Mouse (Mus musculus) T-helper 2 cell (primary cell): ENCODE data around the gene AI661453.
"Not testable (repeated sequence)": the region's sequence is repeated elsewhere in the genome, so short reads cannot be mapped to it uniquely, and the experiment has no call there.

Experiments
- in situ Hi-C: fragments of 300-600 bp; cut with MboI, MseI; formaldehyde crosslinking; loops from one replicate; pipeline ENCODE4 v1.15.1; 2025; ENCODE audit warnings: high pct_unique_total_duplicates

AI661453 gene

GRCm38 (mm10) chr17:47501946-47502706 is 65.7 kb downstream of the AI661453 start, which contains the start of gene Taf8:
TSS of gene Taf8 (minus strand) at chr17:47502292.
- in situ Hi-C loops = no loop called here

- in situ Hi-C loops = not testable (repeated sequence)
Measured at GRCm38 (mm10) chr17:47502707-47503045, 66.3 kb downstream of the AI661453 start.

DNA sequence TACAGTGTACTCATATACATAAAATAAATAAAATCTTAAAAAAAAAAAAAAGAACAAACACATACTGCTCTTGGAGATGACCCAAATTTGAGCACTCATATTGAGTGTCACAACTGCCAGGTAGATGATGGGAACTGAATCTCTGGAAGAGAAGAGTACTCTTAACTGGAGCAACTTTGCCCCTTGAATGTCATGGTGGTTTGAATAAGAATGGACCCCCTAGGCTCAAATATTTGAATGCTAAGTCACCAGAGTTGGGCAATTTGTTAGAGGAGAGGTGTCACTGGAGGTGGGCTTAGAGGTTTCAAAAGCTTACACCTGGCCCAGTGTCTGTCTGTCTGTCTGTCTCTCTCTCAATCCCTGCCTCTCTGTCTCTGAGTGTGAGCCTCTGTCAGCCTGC is 67.3 kb downstream of the AI661453 start:
- in situ Hi-C loops = no loop called here

DNA sequence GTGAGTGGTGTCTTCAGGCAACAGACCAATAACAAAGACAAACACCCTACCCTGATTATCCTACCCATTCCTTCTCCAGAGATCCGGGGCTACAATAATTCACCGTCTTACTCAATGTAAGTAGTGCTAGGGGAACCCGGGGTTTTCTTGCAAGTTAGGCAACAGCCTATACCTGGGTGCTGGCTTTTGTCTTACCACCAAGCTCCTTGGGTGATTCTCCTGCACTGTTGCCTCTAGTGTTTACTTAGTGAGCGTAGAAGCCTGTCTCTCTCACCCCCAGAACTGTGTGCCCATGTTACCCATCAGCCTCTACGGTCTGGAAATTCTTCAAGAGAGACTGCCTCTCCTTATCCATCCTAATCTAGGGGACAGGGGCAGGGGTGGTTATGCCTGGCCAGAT is 67.8 kb downstream of the AI661453 start:
- in situ Hi-C loops = no loop called here

GRCm38 (mm10) chr17:47504941-47505346 is 68.5 kb downstream of the AI661453 start, which contains the start of gene Ccnd3:
TSS of gene Ccnd3 (plus strand) at chr17:47505051.
- in situ Hi-C loops = no loop called here

- in situ Hi-C loops = no loop called here
Measured at GRCm38 (mm10) chr17:47505566-47505965, 69.2 kb downstream of the AI661453 start.

- in situ Hi-C loops = no loop called here
Measured at GRCm38 (mm10) chr17:47506042-47506441, 69.6 kb downstream of the AI661453 start.

GRCm38 (mm10) chr17:47506697-47507096 is 70.3 kb downstream of the AI661453 start:
- in situ Hi-C loops = no loop called here

- in situ Hi-C loops = no loop called here
Measured at GRCm38 (mm10) chr17:47507523-47507922, 71.1 kb downstream of the AI661453 start.

DNA sequence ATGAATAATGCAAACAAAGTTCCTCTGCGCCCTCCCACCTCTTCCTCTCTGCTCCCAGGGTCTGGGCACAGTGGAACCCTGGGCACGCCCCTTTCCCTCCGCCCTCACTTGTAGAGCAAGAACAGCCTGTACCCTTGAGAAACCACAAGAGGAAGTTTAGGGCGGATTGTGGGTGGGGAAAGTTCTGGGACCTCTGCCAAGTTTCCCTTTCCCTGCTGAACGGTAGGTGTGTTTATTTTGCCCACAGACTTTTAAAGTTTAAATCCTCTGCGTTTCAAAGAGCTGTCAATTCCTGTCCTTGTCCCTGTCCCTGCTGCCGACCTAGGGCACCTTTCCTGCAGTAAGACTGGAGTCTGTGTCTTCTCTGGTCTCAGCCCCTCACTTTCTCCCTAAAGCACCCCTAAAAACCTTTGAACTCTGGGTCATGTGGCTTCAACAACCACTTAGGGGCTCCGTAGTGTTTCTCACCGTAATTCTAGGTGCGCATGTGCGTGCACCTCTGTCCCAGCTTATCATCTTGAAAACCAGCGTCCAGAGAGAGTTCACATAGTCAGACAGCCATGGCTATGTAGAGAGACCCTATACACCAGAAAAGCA is 71.7 kb downstream of the AI661453 start:
- in situ Hi-C loops = no loop called here

- in situ Hi-C loops = no loop called here
Measured at GRCm38 (mm10) chr17:47509031-47509705, 72.8 kb downstream of the AI661453 start.

GRCm38 (mm10) chr17:47511111-47512020 is 75.0 kb downstream of the AI661453 start:
- in situ Hi-C loops = loop anchor here (5.0 kb wide), 2 partner anchors 81 to 181 kb away; partner anchors contain the start of genes Gm21981 and Prickle4

GRCm38 (mm10) chr17:47512956-47513775 is 76.8 kb downstream of the AI661453 start:
- in situ Hi-C loops = loop anchor here (5.0 kb wide), 2 partner anchors 79 to 179 kb away; partner anchors contain the start of genes Gm21981 and Prickle4

GRCm38 (mm10) chr17:47515180-47515844 is 78.9 kb downstream of the AI661453 start:
- in situ Hi-C loops = no loop called here

GRCm38 (mm10) chr17:47516232-47516631 is 79.8 kb downstream of the AI661453 start:
- in situ Hi-C loops = no loop called here

- in situ Hi-C loops = no loop called here
Measured at GRCm38 (mm10) chr17:47518205-47518604, 81.8 kb downstream of the AI661453 start.
